Mouse (Mus musculus): ENCODE measurements around the gene Ptpn12. TPM values are rescaled to one million over a fixed set of nuclear protein-coding genes. Genes with fewer than 3 reads are reported as not detected.

Ptpn12 gene
- polyA plus RNA-seq, 1 experiment from 2014 or later, result 18.6 TPM

- Histone ChIP-seq H3K27ac (ENCODE audit: low read depth, low read length) (no peak overlapping the region), H3K27me3 (replicated peaks; ENCODE audit: control insufficient read depth, insufficient read depth, low read length) (no peaks in the 10 kb centered on the region), H3K36me3 (ENCODE audit: control insufficient read depth, insufficient read depth, low read length) (no peaks in the 10 kb centered on the region), H3K4me1 (ENCODE audit: control insufficient read depth, insufficient read depth, low read depth, low read length) (0 out of 2 replicates have a peak, but pooled peaks cover 5% of the 10 kb centered on the region), H3K9me3 (ENCODE audit: control insufficient read depth, low read length) (no peaks in the 10 kb centered on the region), H3K4me3 (ENCODE audit: low read length) (no peak overlapping the region), H3K4me2 (ENCODE audit: low read length) (no peak overlapping the region), H3K9ac (ENCODE audit: low read depth, low read length) (no peak overlapping the region)
- 88% methylated on average over 6 of the region's 6 CpGs for WGBS
- no peak for ATAC-seq
Measured at GRCm38 (mm10) chr5:20940040-20940571, 115.6 kb downstream of the Ptpn12 start.

- no peak overlapping the region for H3K4me2 ChIP-seq (ENCODE audit: low read length)
- H3K27me3 ChIP-seq (replicated peaks; ENCODE audit: control insufficient read depth, insufficient read depth, low read length), result no peaks in the 10 kb centered on the region
- WGBS, result 66% methylated on average over 5 of the region's 5 CpGs
- no peak for ATAC-seq
- H3K9me3 ChIP-seq (ENCODE audit: control insufficient read depth, low read length), result no peaks in the 10 kb centered on the region
- no peaks in the 10 kb centered on the region for H3K36me3 ChIP-seq (ENCODE audit: control insufficient read depth, insufficient read depth, low read length)
- H3K9ac ChIP-seq (ENCODE audit: low read depth, low read length), result no peak overlapping the region; the same call in 1 of the 2 replicates
- H3K4me3 ChIP-seq (ENCODE audit: low read length), result no peak overlapping the region
- H3K27ac ChIP-seq (ENCODE audit: low read depth, low read length), result no peak overlapping the region
- 0 out of 2 replicates have a peak, but pooled peaks cover 5% of the 10 kb centered on the region for H3K4me1 ChIP-seq (ENCODE audit: control insufficient read depth, insufficient read depth, low read depth, low read length)
Measured at GRCm38 (mm10) chr5:20938523-20938922, 117.2 kb downstream of the Ptpn12 start.

Other genes with a start within 250 kb of the Ptpn12 start
- 23.9 and 27.4 TPM in 2 replicates for gene Phtf2, start 173.8 kb downstream of the Ptpn12 start, polyA plus RNA-seq (2015; fragmentation: Nextera tagmentation; extraction: Ambion mirVana)
- gene Tmem60, start 173.7 kb downstream of the Ptpn12 start, polyA plus RNA-seq (2015; fragmentation: Nextera tagmentation; extraction: Ambion mirVana), result 64.0 and 70.5 TPM in 2 replicates
- gene Rsbn1l, start 99.5 kb downstream of the Ptpn12 start, polyA plus RNA-seq (2015; fragmentation: Nextera tagmentation; extraction: Ambion mirVana), result 3.0 and 3.5 TPM in 2 replicates
- gene Gsap, start 130.3 kb upstream of the Ptpn12 start, polyA plus RNA-seq (2015; fragmentation: Nextera tagmentation; extraction: Ambion mirVana), result 14.6 TPM in 2 replicates

Measured in hindbrain, embryonic 16.5 days (tissue).